Mouse (Mus musculus) T-cell, adult 2 months (primary cell): ENCODE measurements around the gene Aip.

Experiments used
- DNase-seq: peaks from one replicate; pipeline ENCODE4 v3.0.0; 2022; ENCODE audit warnings: low spot score

Gene Aip

DNA sequence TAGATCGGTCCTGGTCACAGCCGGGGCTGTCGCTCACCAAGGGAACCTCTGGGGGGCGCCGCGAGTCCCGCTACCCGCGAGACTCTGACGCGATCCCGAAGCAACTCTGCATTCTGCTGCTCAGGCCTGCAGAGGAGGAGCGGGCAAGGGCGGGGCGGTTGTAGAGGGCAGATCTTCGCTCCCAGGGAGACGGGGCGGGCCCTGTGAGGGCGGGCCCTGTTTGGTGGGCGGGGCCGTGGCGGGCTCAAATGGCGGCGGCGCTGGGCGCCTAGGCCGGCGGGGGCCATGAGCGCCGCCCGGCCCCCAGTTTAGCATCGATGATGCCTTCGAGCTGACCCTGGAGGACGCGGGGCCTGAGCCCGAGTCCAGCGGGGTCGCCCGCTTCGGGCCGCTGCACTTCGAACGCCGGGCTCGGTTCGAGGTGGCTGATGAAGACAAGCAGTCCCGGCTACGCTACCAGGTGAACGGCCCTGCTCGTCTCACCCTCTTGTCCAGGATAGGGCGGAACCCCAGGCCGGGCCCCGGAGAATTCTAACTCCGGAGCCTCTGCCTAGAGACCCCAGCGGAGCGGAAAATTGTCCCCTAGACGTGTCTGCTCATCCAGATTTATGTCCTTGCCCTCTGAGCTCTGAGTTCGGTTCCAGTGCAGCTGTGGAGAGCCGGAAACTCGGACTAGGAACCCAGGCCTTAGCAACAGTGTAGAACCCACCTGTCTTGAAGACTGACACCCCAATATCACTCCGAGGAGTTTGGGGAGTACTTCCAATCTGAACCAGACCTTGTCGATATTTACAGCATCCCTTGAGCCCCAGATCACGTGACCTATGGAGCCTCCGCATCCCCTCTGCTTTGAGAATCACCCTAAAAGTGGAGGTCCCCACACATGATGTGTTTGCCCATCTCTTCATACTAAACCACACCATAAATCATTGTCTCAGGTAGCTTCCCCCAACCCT is at the start of gene Aip:
TSS of gene Aip (minus strand) at position 118 of the 956 bp plus-strand sequence.
- DNase-seq, result peak; percentile 99

DNA sequence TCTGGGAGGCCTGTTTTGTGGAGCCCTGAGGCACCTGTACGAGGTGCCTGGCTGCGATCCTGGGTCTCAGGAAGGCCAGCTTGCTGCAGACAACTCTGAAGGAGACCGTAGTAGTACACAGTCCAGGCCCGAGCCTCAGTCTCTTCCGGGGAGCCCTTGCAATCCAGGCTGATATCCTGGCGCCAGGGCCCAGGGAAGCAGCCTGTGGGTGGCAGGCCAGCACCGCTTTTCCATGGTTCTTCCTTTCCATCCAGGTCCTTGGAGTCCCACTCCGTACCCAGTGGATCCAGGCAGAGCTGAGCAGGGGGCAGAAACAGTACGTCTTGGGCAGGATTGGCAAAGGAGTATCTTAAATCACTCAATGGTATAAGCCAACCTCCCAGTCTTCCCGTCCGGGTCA is 47.3 kb upstream of the Aip start:
- no peak for DNase-seq

DNA sequence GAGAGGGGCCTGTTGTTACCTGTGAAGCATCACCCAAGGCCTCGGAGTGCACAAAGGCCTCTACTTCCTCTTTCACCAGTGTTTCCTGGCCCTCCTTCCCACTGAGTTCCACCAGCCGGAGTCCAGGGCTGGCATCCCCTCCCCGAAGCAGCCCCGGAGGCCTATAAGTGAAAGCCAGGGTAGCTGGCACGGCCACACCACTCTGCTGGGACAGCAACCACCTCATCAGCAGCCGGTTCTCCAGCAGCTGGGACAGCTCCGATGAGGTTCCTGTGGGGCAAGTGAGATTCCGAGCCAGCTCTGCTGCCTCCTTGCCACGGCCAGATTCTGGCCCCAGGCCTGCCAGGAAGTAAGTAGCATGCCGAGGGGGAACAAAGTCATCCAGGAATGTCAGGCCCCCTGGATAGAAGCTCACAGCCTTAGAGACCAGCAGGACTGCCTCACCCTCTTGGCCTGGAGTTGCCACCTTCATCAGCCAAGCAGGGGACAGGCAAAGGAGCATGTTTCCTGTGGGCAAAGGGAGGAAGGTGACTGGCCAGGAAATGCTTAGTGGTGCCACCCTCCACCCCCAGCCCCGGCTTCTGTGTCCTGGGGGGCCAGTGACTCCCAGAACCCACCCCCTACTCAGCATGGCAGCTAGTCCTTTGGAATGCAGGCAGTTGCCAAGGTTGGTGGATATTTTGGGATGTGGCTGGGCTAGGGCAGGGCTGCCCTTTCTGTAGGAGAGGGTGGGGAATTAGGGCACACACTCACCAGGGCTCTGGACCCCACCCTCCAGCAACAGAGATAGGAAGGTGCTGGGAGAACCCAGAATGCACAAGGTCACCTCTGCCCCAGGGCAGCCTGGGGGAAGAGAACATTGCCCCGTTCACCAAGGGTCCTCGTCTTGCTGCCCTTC is 46.0 kb upstream of the Aip start:
- DNase-seq, result no peak

DNA sequence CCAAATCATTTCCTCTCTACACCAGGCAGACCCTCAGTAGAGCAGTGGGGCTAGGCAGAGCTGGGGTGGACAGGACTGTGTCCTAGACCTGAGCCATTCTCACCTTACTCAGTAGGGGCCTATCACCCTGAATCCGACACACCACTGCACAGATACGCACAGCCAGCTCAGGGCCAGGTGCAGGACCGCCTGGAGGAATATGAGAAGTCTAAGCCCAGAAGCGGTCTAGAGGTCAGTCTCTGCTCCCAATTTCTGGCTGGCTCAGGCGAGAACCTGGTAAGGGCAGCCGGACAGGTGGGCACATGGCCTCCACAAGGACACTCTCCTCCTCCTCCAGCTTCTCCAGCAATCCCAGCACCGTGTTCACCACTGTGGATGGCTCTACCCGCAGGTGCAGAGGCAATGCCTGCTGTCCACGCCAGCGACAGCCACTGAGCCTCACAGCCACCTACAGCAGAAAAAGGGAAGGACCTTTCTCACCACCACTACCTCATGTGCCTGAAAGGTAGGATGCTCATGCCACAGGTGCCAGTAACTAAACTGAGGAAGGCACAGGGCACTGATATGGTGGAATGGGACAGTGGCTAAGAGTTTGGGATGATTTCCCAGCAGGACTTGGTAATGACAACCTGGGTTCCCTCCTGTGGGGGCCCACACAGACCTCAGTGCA is 45.2 kb upstream of the Aip start:
- no peak for DNase-seq

DNA sequence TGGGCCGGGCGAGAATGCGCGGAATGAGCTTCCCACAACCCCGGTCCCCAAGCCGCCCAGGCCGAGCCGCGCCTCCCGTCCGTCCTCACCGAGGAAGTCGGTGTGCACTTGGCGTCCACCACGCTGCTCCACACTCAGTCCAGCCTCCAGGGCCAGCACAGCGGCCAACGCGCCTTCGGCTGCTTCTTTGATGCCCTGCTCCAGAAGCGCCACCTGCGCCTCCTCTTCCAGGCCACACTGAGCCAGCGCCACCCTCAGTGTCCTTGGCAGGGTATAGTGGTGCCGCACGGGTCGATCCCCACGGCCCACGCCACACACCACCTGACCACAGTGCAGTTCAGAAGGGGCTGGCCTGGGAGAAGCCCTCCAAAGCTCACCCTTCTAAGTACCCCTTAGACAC is 44.2 kb upstream of the Aip start:
- DNase-seq, result no peak

DNA sequence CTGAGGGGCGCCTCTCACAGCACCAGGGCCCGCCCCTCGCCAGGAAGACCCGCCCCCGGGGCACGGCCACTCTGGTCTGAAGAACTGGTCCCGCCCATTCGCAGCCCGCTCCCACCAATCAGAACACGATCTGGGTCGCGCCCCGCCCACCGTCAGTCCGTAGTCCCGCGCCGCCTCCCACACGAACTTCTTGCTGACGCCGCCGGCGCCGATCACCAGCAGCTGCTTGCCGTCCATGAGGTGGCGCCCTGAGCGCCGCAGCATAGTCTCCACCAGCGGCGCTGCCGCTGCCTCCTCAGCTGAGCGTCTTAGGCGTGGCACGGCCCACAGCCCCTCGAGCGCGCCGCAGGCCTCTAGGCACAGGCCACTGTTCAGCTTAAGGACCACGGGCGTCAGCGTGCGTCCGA is 43.7 kb upstream of the Aip start:
- DNase-seq, result peak; percentile 99

DNA sequence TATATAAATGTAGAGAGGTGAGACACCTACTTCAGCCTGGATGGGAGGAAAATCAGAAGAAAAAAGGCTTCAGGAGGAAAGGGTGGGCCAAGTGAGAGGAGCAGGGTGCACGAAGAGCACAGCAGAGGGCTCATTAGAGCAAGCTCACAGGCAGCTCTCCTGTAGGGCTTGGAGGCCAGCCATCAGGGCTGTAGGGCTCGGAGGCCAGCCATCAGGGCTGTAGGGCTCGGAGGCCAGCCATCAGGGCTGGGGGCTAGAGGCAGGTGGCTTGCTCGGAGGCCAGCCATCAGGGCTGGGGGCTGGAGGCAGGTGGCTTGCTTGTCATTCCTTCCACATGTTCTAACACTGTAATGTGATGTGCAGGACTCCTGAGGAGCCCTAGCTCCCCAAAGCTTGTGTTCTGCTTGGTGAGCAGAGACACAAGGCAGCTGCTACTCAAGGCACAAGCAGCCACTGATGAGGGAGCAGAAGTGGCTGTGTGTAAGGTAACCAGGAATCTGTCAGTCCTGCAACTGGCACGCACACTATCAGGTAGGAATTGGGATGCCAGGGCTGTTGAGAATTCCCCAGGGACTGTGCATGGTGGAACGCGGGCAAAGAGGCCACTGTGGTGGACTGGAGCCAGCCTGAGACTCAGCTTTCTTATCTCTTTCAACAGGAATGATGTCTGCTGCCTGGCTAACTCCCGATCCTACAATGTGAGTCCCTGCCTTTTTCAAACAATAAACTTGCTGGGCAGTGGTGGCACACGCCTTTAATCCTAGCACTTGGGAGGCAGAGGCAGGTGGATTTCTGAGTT is 41.2 kb upstream of the Aip start:
- no peak for DNase-seq

DNA sequence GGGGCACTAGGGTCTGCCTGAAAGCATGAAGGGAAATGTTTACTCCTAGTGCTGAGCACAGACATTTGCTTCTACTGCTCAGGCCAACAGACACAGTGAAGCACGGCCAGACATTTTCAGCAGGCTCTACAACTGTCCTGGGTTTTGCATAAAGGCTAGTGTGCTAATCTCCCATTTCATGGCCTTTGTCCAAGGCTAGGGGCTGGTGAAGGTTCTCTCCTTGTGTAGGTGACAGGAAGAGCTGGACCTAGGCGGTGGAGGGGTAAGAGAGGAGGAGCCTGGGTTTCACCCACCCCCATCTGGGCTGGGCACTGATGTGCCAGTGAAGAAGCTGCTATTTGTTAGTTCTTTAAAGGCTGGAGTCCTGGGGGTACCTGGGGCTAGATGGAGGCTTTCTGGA is 39.1 kb upstream of the Aip start:
- DNase-seq, result no peak

DNA sequence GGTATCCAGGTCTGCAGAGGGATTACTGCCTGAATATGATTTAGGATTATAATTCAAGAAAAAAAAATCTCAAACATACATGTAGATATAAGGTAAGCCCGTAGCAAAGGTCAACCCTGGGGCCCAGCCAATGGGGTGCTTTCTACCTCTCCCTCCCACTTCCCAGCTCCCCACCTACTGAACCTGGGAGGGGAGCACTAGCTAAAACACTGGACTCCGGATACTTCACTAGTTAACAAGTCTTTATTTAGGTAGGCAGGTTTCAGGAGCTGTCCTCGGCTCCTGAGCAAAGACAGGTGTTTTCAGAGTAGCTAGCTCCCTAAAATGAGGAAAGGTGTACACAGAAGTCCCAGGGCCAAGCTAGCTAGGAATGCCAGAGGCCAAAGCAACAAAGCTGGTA is 38.4 kb upstream of the Aip start:
- DNase-seq, result no peak

DNA sequence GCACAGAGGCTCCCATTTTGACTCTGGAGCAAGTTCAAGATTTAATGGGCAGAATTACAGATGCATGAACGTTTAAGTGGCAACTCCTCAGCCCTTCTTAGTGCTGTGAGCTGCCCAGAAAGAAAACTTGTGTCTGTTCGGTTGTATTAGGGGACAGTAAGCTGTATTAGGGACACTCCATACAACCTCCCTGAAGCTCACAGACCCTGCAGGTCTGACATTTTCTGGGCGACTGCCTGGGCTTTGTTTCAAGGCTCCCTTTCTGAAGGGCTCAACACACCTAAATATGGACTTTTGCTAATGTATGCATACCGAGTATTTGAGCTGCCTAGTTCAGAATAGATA is 37.9 kb upstream of the Aip start:
- no peak for DNase-seq

DNA sequence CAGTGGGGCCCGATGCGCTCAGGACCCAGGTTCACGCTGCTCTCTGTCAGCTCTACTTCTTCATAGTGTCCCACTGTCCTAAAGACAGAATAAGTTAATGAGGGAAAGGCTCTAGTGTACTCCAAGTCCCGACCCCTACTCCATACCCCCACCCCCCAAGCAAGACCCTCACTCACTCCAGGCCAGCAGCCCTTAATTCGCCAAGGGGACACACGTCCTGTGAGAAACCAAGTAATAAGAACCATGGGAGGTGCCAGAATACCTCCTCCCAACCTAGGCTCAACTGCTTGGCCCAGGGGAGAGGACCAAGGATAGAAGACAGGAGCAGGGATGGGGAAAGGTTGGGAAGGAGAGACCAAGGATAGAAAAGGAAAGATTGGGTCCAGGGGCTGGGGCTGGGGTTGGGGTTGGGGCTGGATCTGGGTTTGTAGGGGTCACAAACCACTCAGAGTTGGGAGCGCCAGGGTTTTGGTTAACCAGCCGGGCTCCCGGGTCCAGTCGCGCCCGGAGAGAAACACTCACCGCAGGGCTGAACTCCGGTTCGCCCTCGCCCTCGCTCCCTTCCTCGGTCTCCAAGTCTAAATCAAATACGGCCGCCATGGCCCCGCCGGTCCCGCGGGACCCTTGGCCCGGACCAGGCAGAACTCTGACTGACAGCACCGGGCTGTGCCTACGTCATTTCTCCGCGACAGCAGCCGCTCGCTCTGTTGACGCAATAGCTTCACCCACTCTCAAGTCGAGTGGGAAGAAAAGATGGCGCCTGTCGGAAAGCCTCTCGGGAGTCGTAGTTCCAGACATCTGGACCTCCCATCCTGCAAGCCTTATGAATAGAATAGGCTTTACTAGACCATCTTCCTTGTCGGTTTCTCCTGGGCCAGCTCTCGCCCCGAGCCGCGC is 37.2 kb upstream of the Aip start, which contains the start of gene Rps6kb2:
TSS of gene Rps6kb2 (minus strand) at position 709 of the 897 bp plus-strand sequence.
- peak; percentile 95 for DNase-seq

DNA sequence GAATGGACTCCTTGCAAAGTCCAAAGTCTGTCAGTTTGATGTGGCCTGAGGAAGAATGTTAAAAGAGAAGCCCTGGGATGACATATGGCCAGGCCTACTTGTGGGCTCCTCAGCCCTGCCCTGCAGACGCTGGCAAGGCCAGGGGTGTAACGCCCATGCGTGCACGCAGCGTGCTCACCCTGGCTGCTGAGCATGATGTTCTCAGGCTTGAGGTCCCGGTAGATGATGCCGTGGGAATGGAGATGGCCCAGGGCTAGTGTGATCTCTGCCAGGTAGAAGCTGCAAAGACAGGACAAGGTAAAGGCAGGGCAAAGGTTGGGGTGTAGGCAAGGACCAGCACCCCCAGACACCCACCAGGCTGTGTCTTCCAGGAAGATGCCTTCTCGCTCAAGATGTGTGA is 33.4 kb upstream of the Aip start:
- DNase-seq, result no peak

DNA sequence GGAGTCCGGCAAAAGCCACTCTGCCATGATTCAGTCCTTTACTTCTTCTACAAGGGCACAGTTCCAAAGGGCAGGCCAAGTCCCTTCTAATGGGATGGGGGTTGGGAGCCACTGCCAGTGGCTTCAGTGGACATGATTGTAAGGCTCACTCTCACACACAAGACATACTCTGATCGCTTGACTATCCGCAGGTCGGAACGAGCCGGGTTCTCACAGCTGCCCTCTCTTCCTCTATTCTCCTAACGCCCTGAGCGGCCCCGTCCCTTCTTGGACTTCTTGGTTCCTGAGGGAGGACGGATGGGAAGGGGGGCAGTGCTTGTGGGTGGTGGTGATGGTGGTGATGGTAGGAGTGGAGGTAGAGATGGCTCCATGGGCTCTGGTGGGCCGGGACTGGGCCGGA is 31.1 kb upstream of the Aip start:
- DNase-seq, result no peak

DNA sequence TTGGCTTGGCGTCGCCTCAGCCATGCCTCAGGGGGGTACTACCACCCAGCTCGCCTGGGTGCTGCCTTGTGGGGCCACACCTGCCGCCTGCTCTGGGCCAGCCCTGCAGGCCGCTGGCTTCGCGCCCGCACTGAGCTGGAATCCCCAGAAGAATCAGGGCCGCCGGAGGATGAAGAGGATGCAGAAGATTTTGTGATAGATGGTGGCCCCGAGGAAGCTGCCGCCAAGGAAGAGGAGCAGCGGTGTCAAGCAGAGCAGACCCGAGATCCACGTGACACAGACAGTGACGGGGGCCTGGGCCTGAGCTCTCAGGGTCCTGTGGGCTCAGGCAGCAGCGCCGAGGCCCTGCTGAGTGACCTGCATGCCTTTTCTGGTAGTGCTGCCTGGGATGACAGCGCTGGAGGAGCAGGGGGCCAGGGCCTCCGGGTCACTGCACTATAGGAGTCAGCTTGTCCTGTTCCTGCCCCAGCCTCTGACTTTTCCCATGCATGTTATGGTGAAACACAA is 30.5 kb upstream of the Aip start:
- no peak for DNase-seq

DNA sequence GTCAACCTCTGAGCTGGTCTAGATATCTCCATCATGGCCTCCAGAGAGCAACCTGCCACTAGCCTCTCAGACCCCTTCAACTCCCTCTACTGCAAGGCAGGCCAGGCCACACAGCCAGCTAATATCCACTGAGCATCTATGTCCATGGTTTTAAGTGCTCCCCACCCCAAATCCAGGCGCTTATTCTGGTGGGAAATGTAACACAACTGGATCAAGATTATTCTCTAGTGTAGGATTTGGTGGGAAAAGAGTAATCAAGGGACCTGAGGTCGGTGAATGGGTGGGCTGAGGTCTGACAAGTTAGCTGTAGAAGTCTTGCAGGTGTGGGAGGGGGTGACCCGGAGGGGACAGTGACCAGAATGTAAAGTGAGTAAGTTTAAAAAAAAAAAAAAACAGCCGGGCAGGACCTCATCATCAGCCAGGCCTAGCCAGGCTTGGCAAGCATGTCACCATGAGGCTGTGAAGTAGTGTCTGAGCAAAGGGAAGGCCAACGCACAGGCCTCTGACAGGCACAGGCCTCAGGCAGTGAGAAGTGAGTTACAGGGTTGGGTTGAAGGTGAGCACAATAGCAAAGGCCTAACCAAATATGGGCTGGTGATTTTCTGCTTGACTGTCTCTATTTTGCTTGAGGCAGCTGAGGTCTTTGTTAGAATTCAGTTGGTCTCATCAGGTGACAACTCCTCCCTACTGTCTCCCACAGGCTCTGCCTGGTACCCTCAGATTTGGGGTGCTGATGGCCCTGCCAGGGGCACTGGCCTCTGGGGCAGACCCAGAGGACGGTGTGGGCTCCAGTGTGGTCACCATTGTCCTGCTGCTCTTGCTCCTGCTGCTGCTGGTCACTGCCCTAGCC is 29.8 kb upstream of the Aip start:
- DNase-seq, result peak; percentile 24

DNA sequence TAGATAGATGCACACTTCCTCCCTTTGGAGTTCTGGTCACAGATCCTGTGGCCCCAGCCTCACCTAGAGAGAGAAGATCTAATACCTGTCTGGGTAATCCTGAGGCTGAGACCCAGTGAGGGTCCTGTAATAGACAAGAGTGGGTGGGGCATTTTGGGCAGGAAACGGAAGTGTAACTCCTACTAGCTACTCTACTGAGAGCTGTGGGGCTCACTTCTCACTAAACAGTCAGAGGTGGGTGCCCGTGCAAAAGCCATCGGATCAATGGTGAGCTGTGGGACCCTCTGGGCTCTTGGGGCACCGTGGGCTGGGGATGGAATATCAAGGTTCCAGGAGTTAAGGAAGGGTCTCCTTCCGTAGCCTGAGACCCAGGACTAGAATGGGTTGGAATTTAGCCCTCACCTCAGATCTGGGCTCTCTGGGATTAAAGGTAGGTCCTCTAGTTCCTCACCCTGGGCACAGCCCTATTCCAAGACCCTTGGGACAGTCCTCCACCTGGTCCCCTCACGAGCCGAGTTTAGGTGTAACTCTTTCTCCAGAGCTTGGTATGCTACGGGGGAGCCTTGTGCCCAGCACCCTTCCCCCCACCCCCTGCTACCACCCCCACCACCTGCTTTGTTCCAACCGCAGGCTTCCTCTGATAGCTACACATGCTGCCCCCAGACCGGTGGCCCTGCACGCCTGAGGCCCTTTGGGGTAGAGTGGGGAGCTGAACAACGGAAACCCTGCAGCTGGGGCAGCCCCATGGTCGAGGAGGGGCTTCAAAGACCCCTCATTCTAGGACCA is 29.0 kb upstream of the Aip start:
- peak; percentile 58 for DNase-seq

DNA sequence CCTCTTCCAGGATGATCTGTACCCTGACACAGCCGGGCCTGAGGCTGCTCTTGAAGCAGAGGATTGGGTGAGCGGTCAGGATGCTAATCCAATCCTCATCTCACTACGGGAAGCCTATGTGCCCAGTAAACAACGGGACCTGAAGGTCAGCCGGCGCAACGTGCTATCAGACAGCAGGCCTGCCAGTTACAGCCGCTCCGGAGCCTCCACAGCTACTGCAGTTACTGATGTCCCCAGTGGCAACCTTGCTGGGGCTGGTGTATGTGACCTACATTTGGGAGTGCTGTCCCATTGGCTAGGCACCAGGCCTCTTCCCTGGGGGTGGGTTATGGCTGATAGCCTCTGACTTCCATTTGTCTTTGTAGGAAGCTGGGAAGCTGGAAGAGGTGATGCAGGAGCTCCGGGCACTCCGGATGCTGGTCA is 27.6 kb upstream of the Aip start, which contains the start of gene Ptprcap:
TSS of gene Ptprcap (plus strand) at position 373 of the 423 bp plus-strand sequence.
- no peak for DNase-seq
